Mouse (Mus musculus): Measurements from ENCODE around the gene Trim59. TPM values are rescaled to one million over a fixed set of nuclear protein-coding genes. Genes with fewer than 3 reads are reported as not detected.

The Trim59 gene
- polyA plus RNA-seq (2015; fragmentation: Nextera tagmentation; extraction: Ambion mirVana): 123 and 139 TPM in 2 replicates

- Histone ChIP-seq H3K36me3 (peaks cover 16% of the 10 kb centered on the region), H3K27ac (peak within 1 kb of the TSS; percentile 97), H3K9me3 (replicated peaks) (no peaks in the 10 kb centered on the region), H3K4me3 (replicated peaks) (peak within 1 kb of the TSS; percentile 94), H3K4me2 (peak within 1 kb of the TSS; percentile 87), H3K27me3 (no peaks in the 10 kb centered on the region), H3K9ac (peak within 1 kb of the TSS; percentile 90), H3K4me1 (peaks cover 28% of the 10 kb centered on the region)
- under 1% methylated on average over 80 of the region's 80 CpGs for WGBS
- ATAC-seq (replicated peaks; ENCODE audit: low FRiP score): peak; percentile 97
Measured at GRCm38 (mm10) chr3:69044645-69045399, at the start of gene Trim59. Trim59 (minus strand) TSS chr3:69044755.

GRCm38 (mm10) chr3:69064005-69064404, 19.4 kb upstream of the Trim59 start:
- no peaks in the 10 kb centered on the region for H3K36me3 ChIP-seq
- no peak overlapping the region for H3K9ac ChIP-seq
- WGBS: 51% methylated on average over 1 of the region's 1 CpGs
- ATAC-seq (replicated peaks; ENCODE audit: low FRiP score): no peak
- no peak overlapping the region for H3K27ac ChIP-seq
- no peak overlapping the region for H3K4me2 ChIP-seq
- no peaks in the 10 kb centered on the region for H3K27me3 ChIP-seq
- H3K9me3 ChIP-seq (replicated peaks): no peaks in the 10 kb centered on the region
- no peaks in the 10 kb centered on the region for H3K4me1 ChIP-seq
- no peak overlapping the region for H3K4me3 ChIP-seq (replicated peaks)

- 89% methylated on average over 1 of the region's 1 CpGs for WGBS
- H3K4me1 ChIP-seq: no peaks in the 10 kb centered on the region
Measured at GRCm38 (mm10) chr3:69062764-69063163, 18.2 kb upstream of the Trim59 start.

GRCm38 (mm10) chr3:69060672-69061071, 16.1 kb upstream of the Trim59 start:
- H3K4me2 ChIP-seq: no peak overlapping the region
- H3K4me1 ChIP-seq: no peaks in the 10 kb centered on the region
- no peaks in the 10 kb centered on the region for H3K9me3 ChIP-seq (replicated peaks)
- no peak for ATAC-seq (replicated peaks; ENCODE audit: low FRiP score)
- no peaks in the 10 kb centered on the region for H3K36me3 ChIP-seq
- H3K9ac ChIP-seq: no peak overlapping the region
- H3K27me3 ChIP-seq: no peaks in the 10 kb centered on the region
- no peak overlapping the region for H3K27ac ChIP-seq
- H3K4me3 ChIP-seq (replicated peaks): no peak overlapping the region
- 93% methylated on average over 4 of the region's 4 CpGs for WGBS

More at GRCm38 (mm10) chr3:69062764-69063163, 18.2 kb upstream of the Trim59 start:
- no peak overlapping the region for H3K4me3 ChIP-seq (replicated peaks)
- H3K27ac ChIP-seq: no peak overlapping the region
- H3K36me3 ChIP-seq: no peaks in the 10 kb centered on the region
- no peak for ATAC-seq (replicated peaks; ENCODE audit: low FRiP score)
- no peaks in the 10 kb centered on the region for H3K9me3 ChIP-seq (replicated peaks)
- no peak overlapping the region for H3K4me2 ChIP-seq
- no peak overlapping the region for H3K9ac ChIP-seq
- H3K27me3 ChIP-seq: no peaks in the 10 kb centered on the region

GRCm38 (mm10) chr3:69055871-69056270, 11.3 kb upstream of the Trim59 start:
- 86% methylated on average over 3 of the region's 3 CpGs for WGBS
- H3K9ac ChIP-seq: no peak overlapping the region
- H3K4me3 ChIP-seq (replicated peaks): no peak overlapping the region
- no peaks in the 10 kb centered on the region for H3K36me3 ChIP-seq
- no peaks in the 10 kb centered on the region for H3K27me3 ChIP-seq
- H3K4me2 ChIP-seq: no peak overlapping the region
- ATAC-seq (replicated peaks; ENCODE audit: low FRiP score): no peak
- H3K4me1 ChIP-seq: no peaks in the 10 kb centered on the region
- H3K9me3 ChIP-seq (replicated peaks): no peaks in the 10 kb centered on the region
- H3K27ac ChIP-seq: no peak overlapping the region

GRCm38 (mm10) chr3:69054760-69055432, 10.3 kb upstream of the Trim59 start:
- Histone ChIP-seq H3K27ac (no peak overlapping the region), H3K27me3 (no peaks in the 10 kb centered on the region), H3K36me3 (no peaks in the 10 kb centered on the region), H3K9ac (no peak overlapping the region), H3K4me1 (no peaks in the 10 kb centered on the region), H3K4me2 (no peak overlapping the region), H3K9me3 (replicated peaks) (no peaks in the 10 kb centered on the region), H3K4me3 (replicated peaks) (no peak overlapping the region)
- WGBS: 83% methylated on average over 7 of the region's 7 CpGs
- peak; percentile 91; the same call in 1 of the 2 replicates for ATAC-seq (replicated peaks; ENCODE audit: low FRiP score)

- Histone ChIP-seq H3K9ac (no peak overlapping the region), H3K4me2 (no peak overlapping the region), H3K27ac (no peak overlapping the region), H3K9me3 (replicated peaks) (no peaks in the 10 kb centered on the region), H3K36me3 (no peaks in the 10 kb centered on the region), H3K4me1 (no peaks in the 10 kb centered on the region), H3K4me3 (replicated peaks) (no peak overlapping the region), H3K27me3 (no peaks in the 10 kb centered on the region)
- ATAC-seq (replicated peaks; ENCODE audit: low FRiP score): no peak
- 89% methylated on average over 11 of the region's 11 CpGs for WGBS
Measured at GRCm38 (mm10) chr3:69051894-69052293, 7.3 kb upstream of the Trim59 start.

- no peak overlapping the region for H3K27ac ChIP-seq
- H3K4me2 ChIP-seq: no peak overlapping the region
- no peak overlapping the region for H3K4me3 ChIP-seq (replicated peaks)
- no peaks in the 10 kb centered on the region for H3K27me3 ChIP-seq
- 84% methylated on average over 6 of the region's 6 CpGs for WGBS
- H3K9me3 ChIP-seq (replicated peaks): no peaks in the 10 kb centered on the region
- ATAC-seq (replicated peaks; ENCODE audit: low FRiP score): no peak
- no peaks in the 10 kb centered on the region for H3K36me3 ChIP-seq
- H3K4me1 ChIP-seq: peaks cover 8% of the 10 kb centered on the region
- no peak overlapping the region for H3K9ac ChIP-seq
Measured at GRCm38 (mm10) chr3:69049011-69049410, 4.5 kb upstream of the Trim59 start.

GRCm38 (mm10) chr3:69047684-69048083, 3.1 kb upstream of the Trim59 start:
- Histone ChIP-seq H3K9ac (no peak overlapping the region), H3K36me3 (no peaks in the 10 kb centered on the region), H3K27me3 (no peaks in the 10 kb centered on the region), H3K4me2 (no peak overlapping the region), H3K27ac (no peak overlapping the region), H3K4me3 (replicated peaks) (no peak overlapping the region), H3K9me3 (replicated peaks) (no peaks in the 10 kb centered on the region), H3K4me1 (peaks cover 13% of the 10 kb centered on the region)
- WGBS: 81% methylated on average over 4 of the region's 4 CpGs
- ATAC-seq (replicated peaks; ENCODE audit: low FRiP score): no peak

GRCm38 (mm10) chr3:69046509-69046908, 2.0 kb upstream of the Trim59 start:
- no peak for ATAC-seq (replicated peaks; ENCODE audit: low FRiP score)

GRCm38 (mm10) chr3:69045750-69046149, 1.2 kb upstream of the Trim59 start:
- no peak for ATAC-seq (replicated peaks; ENCODE audit: low FRiP score)

More at GRCm38 (mm10) chr3:69046509-69046908, 2.0 kb upstream of the Trim59 start:
- Histone ChIP-seq H3K27ac (no peak overlapping the region), H3K4me3 (replicated peaks) (no peak overlapping the region), H3K27me3 (no peaks in the 10 kb centered on the region), H3K9ac (no peak overlapping the region), H3K36me3 (no peaks in the 10 kb centered on the region), H3K4me2 (no peak overlapping the region), H3K9me3 (replicated peaks) (no peaks in the 10 kb centered on the region), H3K4me1 (peaks cover 18% of the 10 kb centered on the region)
- WGBS: 74% methylated on average over 4 of the region's 4 CpGs

GRCm38 (mm10) chr3:69045400-69045703, 797 bp upstream of the Trim59 start:
- H3K36me3 ChIP-seq: peaks cover 12% of the 10 kb centered on the region
- H3K4me3 ChIP-seq (replicated peaks): peak overlapping the region; percentile 94
- H3K9me3 ChIP-seq (replicated peaks): no peaks in the 10 kb centered on the region
- H3K27ac ChIP-seq: peak overlapping the region; percentile 97
- peak overlapping the region; percentile 71 for H3K9ac ChIP-seq
- no peak for ATAC-seq (replicated peaks; ENCODE audit: low FRiP score)
- peaks cover 25% of the 10 kb centered on the region for H3K4me1 ChIP-seq
- no peaks in the 10 kb centered on the region for H3K27me3 ChIP-seq
- WGBS: 1% methylated on average over 9 of the region's 9 CpGs
- peak overlapping the region; percentile 87 for H3K4me2 ChIP-seq

More at GRCm38 (mm10) chr3:69045750-69046149, 1.2 kb upstream of the Trim59 start:
- Histone ChIP-seq H3K27me3 (no peaks in the 10 kb centered on the region), H3K9me3 (replicated peaks) (no peaks in the 10 kb centered on the region), H3K4me1 (peaks cover 21% of the 10 kb centered on the region), H3K27ac (peak overlapping the region; percentile 97), H3K4me2 (peak overlapping the region; percentile 87), H3K9ac (peak overlapping the region; percentile 71; the same call in 1 of the 2 replicates), H3K36me3 (peaks cover 8% of the 10 kb centered on the region), H3K4me3 (replicated peaks) (peak overlapping the region; percentile 94)
- WGBS: 20% methylated on average over 13 of the region's 13 CpGs

Measured in kidney, embryonic 15.5 days (tissue).